Mouse (Mus musculus): ENCODE measurements around the gene Ubtd2. TPM values are rescaled to one million over a fixed set of nuclear protein-coding genes. Genes with fewer than 3 reads are reported as not detected.

The Ubtd2 gene
- total RNA-seq, 2 experiments from 2014 or later: 46.9 to 54.9 TPM

- intact Hi-C loops (cut with DNase I): no loop called here
- DNase-seq (ENCODE audit: extremely low spot score in 1 of 2, low spot score in 2 of 2): no peak
Measured at GRCm38 (mm10) chr11:32553311-32554140, 98.4 kb downstream of the Ubtd2 start.

DNA sequence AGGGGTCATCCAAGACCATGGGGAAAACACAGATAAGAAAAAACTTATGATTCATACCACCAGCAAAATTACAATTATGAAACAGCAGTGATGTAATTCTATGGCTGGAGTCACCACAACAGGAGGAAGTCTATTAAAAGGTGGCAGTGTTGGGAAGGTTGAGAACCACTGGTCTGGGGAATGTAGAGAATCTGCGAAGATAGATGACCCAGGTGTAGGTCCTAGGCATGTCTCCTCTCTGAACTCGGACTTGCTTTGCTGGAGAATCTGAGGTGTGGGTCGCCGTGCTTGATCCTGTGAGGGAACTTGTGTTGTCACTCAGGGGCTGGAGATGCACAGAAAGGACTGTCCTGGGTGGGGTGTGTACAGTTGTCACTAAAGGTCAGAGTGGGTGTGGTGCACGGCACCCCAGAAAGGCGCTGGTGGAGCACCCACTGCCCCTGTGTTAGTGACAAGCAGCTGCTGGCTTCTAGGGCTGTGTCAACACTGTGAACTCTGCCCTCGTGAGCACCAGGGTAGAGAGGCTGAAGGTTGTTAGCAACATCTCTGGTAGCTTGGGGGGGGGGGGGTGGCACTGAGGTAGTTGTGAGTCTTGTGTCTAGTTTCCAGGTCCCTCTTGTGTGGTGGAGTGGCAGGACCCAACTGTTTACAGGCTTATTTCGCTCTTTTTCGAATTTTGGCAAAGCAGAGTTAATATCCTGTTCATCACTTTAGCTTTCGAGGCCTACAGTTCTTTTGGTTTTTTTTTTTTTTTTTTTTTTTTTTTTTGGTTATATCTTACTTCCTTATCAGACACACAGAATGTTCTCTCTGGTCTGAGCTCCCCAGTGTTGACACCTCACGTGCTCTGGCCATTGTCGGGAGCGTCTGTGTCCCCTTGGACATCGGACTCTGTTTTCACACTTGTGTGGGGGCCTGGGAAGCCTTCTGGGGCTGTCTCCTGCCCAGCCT is 99.2 kb downstream of the Ubtd2 start:
- intact Hi-C loops (cut with DNase I): no loop called here
- no peak for DNase-seq (ENCODE audit: extremely low spot score in 1 of 2, low spot score in 2 of 2)

- intact Hi-C loops (cut with DNase I): no loop called here
- DNase-seq (ENCODE audit: extremely low spot score in 1 of 2, low spot score in 2 of 2): no peak
Measured at GRCm38 (mm10) chr11:32555103-32555689, 100.0 kb downstream of the Ubtd2 start.

DNA sequence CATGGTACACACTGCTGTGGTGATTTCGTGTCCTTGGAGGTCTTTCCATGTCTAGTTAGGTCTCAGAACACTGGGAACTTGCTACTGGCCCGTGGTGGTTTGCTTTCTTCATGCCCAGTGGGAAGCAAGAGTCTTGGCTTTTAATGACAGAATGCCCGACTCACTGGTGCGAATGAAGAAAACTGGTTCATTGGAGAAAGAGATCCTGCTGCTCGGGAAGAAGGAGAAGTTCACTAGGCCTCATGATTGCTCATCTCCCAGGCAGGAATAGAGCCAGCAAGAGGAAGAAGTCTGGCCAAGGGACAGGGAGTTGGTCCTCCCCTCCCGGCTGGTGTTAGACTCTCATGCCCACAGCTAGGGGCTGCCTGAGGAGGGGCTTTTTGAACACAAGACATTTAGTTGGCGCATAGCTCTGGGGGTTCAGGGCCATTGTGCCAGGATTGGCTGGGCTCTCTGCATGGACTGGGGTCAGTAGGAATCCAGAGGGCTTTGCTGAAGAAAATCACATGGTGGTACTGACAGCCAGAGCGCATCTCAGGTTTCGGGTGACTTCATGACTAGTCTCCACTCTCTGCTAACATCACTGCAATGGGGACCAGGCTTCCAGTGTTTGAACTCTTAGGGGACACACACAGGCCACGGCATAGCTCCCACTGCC is 101.3 kb downstream of the Ubtd2 start:
- intact Hi-C loops (cut with DNase I): no loop called here

GRCm38 (mm10) chr11:32558026-32558425 is 102.9 kb downstream of the Ubtd2 start:
- no peak for DNase-seq (ENCODE audit: extremely low spot score in 1 of 2, low spot score in 2 of 2)

More for the DNA sequence above, 101.3 kb downstream of the Ubtd2 start:
- DNase-seq (ENCODE audit: extremely low spot score in 1 of 2, low spot score in 2 of 2): no peak

DNA sequence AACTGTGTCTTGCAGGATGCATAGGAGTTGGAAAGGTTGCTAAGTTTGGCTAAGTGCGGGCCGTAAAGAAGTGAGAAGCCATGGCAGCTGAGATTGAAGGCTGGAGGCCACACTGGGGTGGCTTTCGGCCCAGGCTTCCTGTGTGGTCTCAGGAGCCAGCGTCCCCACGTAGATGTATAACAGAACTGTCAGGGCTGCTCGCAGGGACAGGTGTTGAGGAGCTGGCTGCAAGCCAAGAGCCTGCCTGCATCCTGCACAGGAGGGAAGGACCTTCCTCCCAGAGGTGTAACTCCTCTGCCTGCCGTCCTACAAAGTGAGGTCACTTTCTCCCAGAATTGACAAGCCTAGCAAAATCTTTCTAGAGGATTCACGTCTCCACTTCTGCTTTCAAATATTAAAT is 103.5 kb downstream of the Ubtd2 start:
- DNase-seq (ENCODE audit: extremely low spot score in 1 of 2, low spot score in 2 of 2): no peak
- intact Hi-C loops (cut with DNase I): no loop called here

More at GRCm38 (mm10) chr11:32558026-32558425, 102.9 kb downstream of the Ubtd2 start:
- intact Hi-C loops (cut with DNase I): no loop called here

DNA sequence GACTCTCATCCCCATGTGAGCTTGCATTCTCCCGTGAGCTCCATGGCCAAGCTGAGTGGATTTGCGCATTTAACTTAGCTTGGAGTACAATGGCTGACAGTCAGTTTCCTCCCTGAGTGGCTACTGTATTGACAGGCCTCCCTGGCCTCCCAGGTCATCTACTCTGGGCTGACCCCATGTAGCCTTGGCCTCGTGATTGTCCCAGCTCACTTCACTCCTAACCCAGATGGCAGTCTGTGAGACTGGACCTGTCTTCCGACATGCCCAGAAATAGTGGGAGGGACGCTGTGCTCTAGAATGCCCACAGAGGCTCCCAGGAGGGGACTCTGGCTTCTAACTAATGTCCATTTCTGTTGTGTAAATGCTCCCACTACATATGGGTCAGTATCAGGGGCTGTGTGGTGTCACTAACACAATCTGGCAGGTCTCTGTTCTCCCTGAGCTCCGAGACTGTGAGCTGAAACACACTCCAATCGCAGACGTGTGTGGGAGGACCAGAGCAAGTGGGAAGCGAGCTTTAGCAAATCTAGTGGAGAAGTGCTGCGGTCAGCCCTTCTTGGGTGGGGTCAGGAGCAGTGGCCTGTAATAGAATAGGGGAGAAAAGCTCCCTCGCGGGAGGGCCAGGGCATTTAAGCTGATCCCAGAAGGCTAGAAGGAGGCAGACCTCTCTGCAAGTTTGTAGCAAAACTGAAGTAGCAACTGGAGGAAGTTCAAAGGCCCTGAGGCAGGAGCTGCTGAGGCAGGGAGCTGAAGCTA is 105.0 kb downstream of the Ubtd2 start:
- intact Hi-C loops (cut with DNase I): no loop called here

DNA sequence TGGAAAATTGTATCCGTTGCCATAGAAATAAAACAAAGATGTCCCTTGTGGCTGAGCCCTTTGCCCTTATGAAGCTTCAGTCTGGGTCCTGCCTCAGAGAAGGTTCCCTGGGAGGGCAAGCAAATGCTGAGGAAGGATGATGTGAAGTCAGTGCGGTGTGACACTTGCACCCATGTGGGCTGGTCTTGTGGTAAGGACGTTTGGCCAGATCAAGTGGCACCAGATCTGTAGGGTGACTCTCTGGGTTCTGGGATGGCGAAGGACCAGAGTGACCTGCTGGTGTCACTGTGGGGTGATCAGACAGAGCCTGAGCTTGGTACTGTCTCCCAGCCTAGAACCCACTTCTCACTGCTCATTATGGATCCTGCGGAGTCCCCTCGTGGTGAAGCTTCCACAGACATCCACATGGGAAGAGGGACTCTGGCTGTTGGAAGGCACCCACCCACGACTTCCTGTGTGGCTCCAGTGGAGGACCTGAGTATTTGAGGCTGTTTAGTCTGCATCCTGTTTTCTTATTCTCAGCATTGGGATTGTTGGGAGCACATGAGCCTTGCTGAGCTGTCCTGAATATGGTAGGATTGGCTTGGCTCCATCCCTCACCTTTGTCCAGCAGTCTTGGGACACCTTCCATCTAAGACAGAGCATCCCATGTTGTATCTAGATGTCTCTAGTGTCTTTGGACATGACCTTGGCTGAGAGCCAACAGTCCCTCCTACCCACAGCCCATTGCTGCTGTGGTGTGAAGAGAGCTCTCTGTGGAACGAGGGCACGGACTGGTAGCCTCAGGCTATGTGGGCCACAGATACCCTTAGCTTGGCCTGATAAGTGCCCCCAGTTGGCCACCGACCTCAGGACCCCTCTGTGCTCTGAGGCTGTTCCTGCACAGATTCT is 106.5 kb downstream of the Ubtd2 start:
- no peak for DNase-seq (ENCODE audit: extremely low spot score in 1 of 2, low spot score in 2 of 2)
- intact Hi-C loops (cut with DNase I): no loop called here

More for the DNA sequence above, 105.0 kb downstream of the Ubtd2 start:
- no peak for DNase-seq (ENCODE audit: extremely low spot score in 1 of 2, low spot score in 2 of 2)

GRCm38 (mm10) chr11:32562706-32563105 is 107.5 kb downstream of the Ubtd2 start:
- intact Hi-C loops (cut with DNase I): no loop called here

GRCm38 (mm10) chr11:32563660-32564059 is 108.5 kb downstream of the Ubtd2 start:
- DNase-seq (ENCODE audit: extremely low spot score in 1 of 2, low spot score in 2 of 2): no peak
- intact Hi-C loops (cut with DNase I): no loop called here

More at GRCm38 (mm10) chr11:32562706-32563105, 107.5 kb downstream of the Ubtd2 start:
- no peak for DNase-seq (ENCODE audit: extremely low spot score in 1 of 2, low spot score in 2 of 2)

DNA sequence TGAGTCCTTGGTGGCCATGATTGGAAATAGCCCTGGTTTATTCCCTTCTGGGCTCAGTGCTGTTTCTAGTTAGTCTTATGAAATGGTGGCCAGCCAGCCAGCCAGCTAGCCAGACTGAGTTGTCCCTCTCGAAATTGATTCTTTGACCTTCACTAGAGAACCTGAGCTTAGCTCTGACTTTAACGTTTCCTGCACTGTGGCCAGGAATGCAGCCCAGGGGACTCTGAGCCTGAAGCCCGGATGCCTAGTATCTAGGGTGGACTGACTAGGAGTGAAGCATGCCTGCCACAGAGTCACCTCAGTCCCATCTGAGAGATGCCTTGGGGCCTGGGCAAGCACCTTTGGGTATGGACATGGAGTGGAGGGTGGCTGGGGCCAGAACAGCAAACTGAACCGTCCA is 109.5 kb downstream of the Ubtd2 start:
- intact Hi-C loops (cut with DNase I): no loop called here
- no peak for DNase-seq (ENCODE audit: extremely low spot score in 1 of 2, low spot score in 2 of 2)

GRCm38 (mm10) chr11:32565088-32565487 is 109.9 kb downstream of the Ubtd2 start:
- DNase-seq (ENCODE audit: extremely low spot score in 1 of 2, low spot score in 2 of 2): no peak
- intact Hi-C loops (cut with DNase I): no loop called here

- no peak for DNase-seq (ENCODE audit: extremely low spot score in 1 of 2, low spot score in 2 of 2)
- intact Hi-C loops (cut with DNase I): no loop called here
Measured at GRCm38 (mm10) chr11:32566184-32566583, 111.0 kb downstream of the Ubtd2 start.
